Mouse (Mus musculus) retina, adult 2 months (tissue): ENCODE results near the gene Cdkn2a.

ENCODE experiments used
- DNase-seq: peaks from one replicate; pipeline ENCODE4 v3.0.0-alpha.2; 2012; ENCODE audit warnings: low read depth, low spot score

Cdkn2a gene

GRCm38 (mm10) chr4:89277381-89277940, 17.0 kb downstream of the Cdkn2a start:
- no peak for DNase-seq

GRCm38 (mm10) chr4:89276669-89277219, 17.7 kb downstream of the Cdkn2a start:
- DNase-seq = no peak

GRCm38 (mm10) chr4:89275811-89276584, 18.5 kb downstream of the Cdkn2a start:
- DNase-seq = no peak

- DNase-seq = no peak
Observed at GRCm38 (mm10) chr4:89274829-89275548, 19.5 kb downstream of the Cdkn2a start.

GRCm38 (mm10) chr4:89274006-89274405, 20.4 kb downstream of the Cdkn2a start:
- no peak for DNase-seq

- no peak for DNase-seq
Observed at GRCm38 (mm10) chr4:89273585-89273984, 20.9 kb downstream of the Cdkn2a start.

GRCm38 (mm10) chr4:89272961-89273540, 21.4 kb downstream of the Cdkn2a start:
- no peak for DNase-seq

GRCm38 (mm10) chr4:89272101-89272718, 22.2 kb downstream of the Cdkn2a start:
- DNase-seq = no peak

GRCm38 (mm10) chr4:89257768-89258167, 36.7 kb downstream of the Cdkn2a start:
- DNase-seq = no peak

GRCm38 (mm10) chr4:89234446-89234845, 60.0 kb downstream of the Cdkn2a start:
- DNase-seq = no peak
